ENCODE assay signal across 8 mouse cellular contexts in genomic region chr5:65157412-65158381, GRCm38 (mm10). TPM values are rescaled to one million over a fixed set of nuclear protein-coding genes. Genes with fewer than 3 reads are reported as not detected.
DNase-seq lines count a peak whose midpoint lies in the region; ATAC-seq and TF ChIP-seq lines count a peak whose summit lies in the region.

No protein-coding gene starts in this region.

- peak overlapping the region; percentile 81 for H3K27ac ChIP-seq in heart, embryonic 16.5 days (ENCODE audit: low read length)
- peak overlapping the region; percentile 71 for H3K27ac ChIP-seq in liver, adult 2 months (replicated peaks; ENCODE audit: insufficient read depth, low read depth, low read length)
- no peak overlapping the region for H3K27ac ChIP-seq in hindbrain, embryonic 14.5 days

- peaks cover 3% of the 10 kb centered on the region; the same call in 1 of the 2 replicates for H3K9me3 ChIP-seq in heart, embryonic 16.5 days (replicated peaks; ENCODE audit: control insufficient read depth, low read length)
- H3K9me3 ChIP-seq in hindbrain, embryonic 14.5 days (ENCODE audit: control insufficient read depth, low read length), result no peaks in the 10 kb centered on the region

- H3K36me3 ChIP-seq in heart, embryonic 16.5 days (ENCODE audit: control insufficient read depth, insufficient read depth), result peaks cover 10% of the 10 kb centered on the region
- peaks cover 15% of the 10 kb centered on the region; the same call in 1 of the 2 replicates for H3K36me3 ChIP-seq in liver, adult 2 months (ENCODE audit: control insufficient read depth, insufficient read depth, low read length)
- H3K36me3 ChIP-seq in hindbrain, embryonic 14.5 days (replicated peaks; ENCODE audit: control insufficient read depth, insufficient read depth), result peaks cover 48% of the 10 kb centered on the region

- H3K4me1 ChIP-seq in heart, embryonic 16.5 days (ENCODE audit: control insufficient read depth, insufficient read depth, low read length), result no peaks in the 10 kb centered on the region
- no peaks in the 10 kb centered on the region; the same call in 1 of the 2 replicates for H3K4me1 ChIP-seq in liver, adult 2 months (ENCODE audit: control insufficient read depth, insufficient read depth, low read length)
- H3K4me1 ChIP-seq in hindbrain, embryonic 14.5 days (replicated peaks; ENCODE audit: control insufficient read depth, insufficient read depth, low read length), result no peaks in the 10 kb centered on the region

- TF ChIP-seq POLR2A in liver, adult 2 months (IDR thresholded peaks at IDR 0.05; ENCODE audit: extremely low read depth, insufficient read depth, low read length), result no peak

- peak; percentile 41 for TF ChIP-seq CTCF in liver, adult 2 months (IDR thresholded peaks at IDR 0.05; ENCODE audit: low read depth, low read length)

- no peak overlapping the region for H3K9ac ChIP-seq in heart, embryonic 16.5 days (ENCODE audit: low read length)
- no peak overlapping the region for H3K9ac ChIP-seq in liver, adult 2 months (ENCODE audit: low read depth, low read length)
- no peak overlapping the region for H3K9ac ChIP-seq in hindbrain, embryonic 14.5 days

- peak; percentile 87 for ATAC-seq in heart, embryonic 16.5 days (replicated peaks; ENCODE audit: extremely low read depth, insufficient read depth, low FRiP score)
- ATAC-seq in hindbrain, embryonic 14.5 days (ENCODE audit: low FRiP score), result no peak

- 60% methylated on average over 22 of the region's 22 CpGs for WGBS in heart, embryonic 16.5 days
- 74% methylated on average over 22 of the region's 22 CpGs for WGBS in liver, adult 2 months
- 64% methylated on average over 22 of the region's 22 CpGs for WGBS in hindbrain, embryonic 14.5 days

- H3K79me2 ChIP-seq in liver, adult 2 months (ENCODE audit: control insufficient read depth, insufficient read depth, low read length), result no peaks in the 10 kb centered on the region

- intact Hi-C loops in left cerebral cortex, postnatal 4 days (cut with DNase I), result no loop called here

- H3K4me3 ChIP-seq in heart, embryonic 16.5 days (ENCODE audit: low read length), result no peak overlapping the region
- no peak overlapping the region for H3K4me3 ChIP-seq in liver, adult 2 months (ENCODE audit: insufficient read depth, low read depth, low read length)
- H3K4me3 ChIP-seq in hindbrain, embryonic 14.5 days (replicated peaks; ENCODE audit: low read length), result no peak overlapping the region

- no peak overlapping the region; the same call in 1 of the 2 replicates for H3K4me2 ChIP-seq in heart, embryonic 16.5 days (ENCODE audit: low read depth, low read length)
- no peak overlapping the region for H3K4me2 ChIP-seq in hindbrain, embryonic 14.5 days (replicated peaks)

- peak; percentile 68 for DNase-seq in R1 (ENCODE audit: low read depth, low spot score)
- DNase-seq in adrenal gland, postnatal 10 days, result peak; percentile 65
- DNase-seq in liver, adult 2 months (ENCODE audit: extremely low read depth, low read depth, low spot score), result peak; percentile 34
- DNase-seq in yolk sac, embryonic 10.5 days (ENCODE audit: low spot score), result peak; percentile 68
- no peak for DNase-seq in cerebellum, adult 11-12 months
- no peak for DNase-seq in hindbrain, embryonic 14.5 days (ENCODE audit: low spot score)
- DNase-seq in left cerebral cortex, postnatal 4 days, result no peak

- no peaks in the 10 kb centered on the region for H3K27me3 ChIP-seq in heart, embryonic 16.5 days (ENCODE audit: control insufficient read depth, insufficient read depth, low read length)
- H3K27me3 ChIP-seq in liver, adult 2 months (ENCODE audit: control insufficient read depth, insufficient read depth, low read length), result no peaks in the 10 kb centered on the region
- H3K27me3 ChIP-seq in hindbrain, embryonic 14.5 days (ENCODE audit: control insufficient read depth, insufficient read depth, low read length), result no peaks in the 10 kb centered on the region

RNA-seq across cellular contexts. Expression of gene Wdr19, which starts 41.8 kb away (rescaled TPM):
- total RNA-seq in adrenal gland, postnatal 10 days (2021), result 1 to 10 TPM; 7.0 to 9.3 TPM
- polyA plus RNA-seq in heart, embryonic 16.5 days (2015; fragmentation: Nextera tagmentation; extraction: Ambion mirVana), result 5.0 and 5.6 TPM in 2 replicates
- 2.1 and 2.8 TPM in 2 replicates for total RNA-seq in liver, adult 2 months (2014; rRNA removed)
- polyA plus RNA-seq in liver, adult 2 months (2012; rRNA removed), result 0.57 and 1.0 TPM in 2 replicates
- 14.5 and 15.7 TPM in 2 replicates for polyA plus RNA-seq in hindbrain, embryonic 14.5 days (2014; fragmentation: Nextera tagmentation; extraction: Ambion mirVana)
- 10 to 100 TPM; 16.3 to 19.3 TPM for total RNA-seq in left cerebral cortex, postnatal 4 days (2021)

RNA-seq across cellular contexts. Expression of gene Klhl5, which starts 50.4 kb away (rescaled TPM):
- 10 to 100 TPM; 46.9 to 56.9 TPM for total RNA-seq in adrenal gland, postnatal 10 days (2021)
- 10.2 and 13.7 TPM in 2 replicates for polyA plus RNA-seq in heart, embryonic 16.5 days (2015; fragmentation: Nextera tagmentation; extraction: Ambion mirVana)
- 18.5 and 23.8 TPM in 2 replicates for total RNA-seq in liver, adult 2 months (2014; rRNA removed)
- polyA plus RNA-seq in liver, adult 2 months (2012; rRNA removed), result 13.8 and 15.3 TPM in 2 replicates
- 49.2 and 53.1 TPM in 2 replicates for polyA plus RNA-seq in hindbrain, embryonic 14.5 days (2014; fragmentation: Nextera tagmentation; extraction: Ambion mirVana)
- total RNA-seq in left cerebral cortex, postnatal 4 days (2021), result 10 to 100 TPM; 73.2 to 80.2 TPM

Comparison
In these comparisons a context has a peak if more than half of its experiments do, and no peak if none do; other contexts are left out.
1. DNase-seq: peak in R1 (single experiment), adrenal gland, postnatal 10 days (single experiment), liver, adult 2 months (single experiment) and yolk sac, embryonic 10.5 days (single experiment); none in cerebellum, adult 11-12 months (single experiment), hindbrain, embryonic 14.5 days (single experiment) and left cerebral cortex, postnatal 4 days (single experiment).